In the genomic region with DNA sequence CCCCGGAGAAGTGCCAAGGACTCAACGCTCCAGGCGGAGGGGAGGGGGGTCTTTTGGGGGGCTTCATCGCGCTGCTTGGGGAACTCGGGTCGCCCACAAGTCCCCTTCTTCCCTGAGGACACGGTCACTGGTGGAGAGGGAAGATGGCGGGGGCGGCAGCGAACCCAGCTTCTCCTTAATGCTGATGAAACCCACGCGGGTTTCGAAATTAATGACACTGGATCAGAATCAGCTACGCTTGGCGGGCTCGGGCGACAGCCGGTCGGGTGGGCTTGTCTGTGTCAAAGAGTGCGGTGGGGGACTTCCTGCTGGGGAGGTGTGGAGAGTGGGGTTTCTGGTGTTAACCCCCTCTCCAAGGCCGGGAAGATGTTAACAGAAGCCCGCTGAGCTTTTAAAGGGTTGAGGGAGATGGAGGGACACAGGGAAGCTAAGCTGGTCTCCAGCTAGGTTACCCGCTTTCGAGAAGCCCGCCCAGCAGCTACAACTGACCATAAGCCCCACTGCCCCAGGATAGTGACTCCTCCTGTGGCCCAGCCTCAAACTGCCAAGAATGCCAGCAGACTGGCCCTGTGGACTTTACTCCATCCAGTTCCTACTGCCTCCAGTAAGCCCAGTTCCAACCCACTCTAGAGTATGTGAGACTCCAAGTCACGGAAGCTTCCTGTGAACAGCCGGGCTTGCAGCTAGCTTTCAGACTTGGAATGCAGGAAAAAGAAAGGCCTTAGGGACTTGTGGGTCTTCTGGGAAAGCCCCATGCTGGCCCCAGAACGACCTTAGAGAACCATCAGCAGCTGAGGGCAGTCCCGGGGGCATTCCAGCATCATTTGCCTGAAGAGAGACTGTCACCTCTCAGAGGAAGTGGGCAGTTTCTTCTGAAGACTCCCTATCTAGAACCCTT, we compare ENCODE assay signal across 8 mouse cellular contexts.
DNase-seq lines count a peak whose midpoint lies in the region; ATAC-seq lines count a peak whose summit lies in the region.

No protein-coding gene starts in this region.

- WGBS in heart, embryonic 12.5 days = 15% methylated on average over 30 of the region's 30 CpGs
- WGBS in midbrain, embryonic 13.5 days = 21% methylated on average over 27 of the region's 30 CpGs

- peaks cover 21% of the 10 kb centered on the region for H3K4me1 ChIP-seq in heart, embryonic 12.5 days (replicated peaks)
- H3K4me1 ChIP-seq in midbrain, embryonic 13.5 days (replicated peaks) = peaks cover 15% of the 10 kb centered on the region

- no peaks in the 10 kb centered on the region for H3K36me3 ChIP-seq in heart, embryonic 12.5 days
- H3K36me3 ChIP-seq in midbrain, embryonic 13.5 days = no peaks in the 10 kb centered on the region

- peak; percentile 6; the same call in 1 of the 2 replicates for ATAC-seq in common myeloid progenitor, adult 5-6 weeks (replicated peaks; ENCODE audit: low read depth, poor library complexity, severe bottlenecking)
- ATAC-seq in heart, embryonic 12.5 days (ENCODE audit: insufficient number of reproducible peaks, low FRiP score) = no peak
- peak; percentile 21; the same call in 1 of the 2 replicates for ATAC-seq in midbrain, embryonic 13.5 days

- peak overlapping the region; percentile 79 for H3K9ac ChIP-seq in heart, embryonic 12.5 days
- H3K9ac ChIP-seq in midbrain, embryonic 13.5 days (replicated peaks) = peak overlapping the region; percentile 70

- H3K9me3 ChIP-seq in heart, embryonic 12.5 days (replicated peaks) = no peaks in the 10 kb centered on the region
- no peaks in the 10 kb centered on the region for H3K9me3 ChIP-seq in midbrain, embryonic 13.5 days

- peaks cover 25% of the 10 kb centered on the region for H3K27me3 ChIP-seq in heart, embryonic 12.5 days (replicated peaks)
- H3K27me3 ChIP-seq in midbrain, embryonic 13.5 days = peaks cover 20% of the 10 kb centered on the region; the same call in 1 of the 2 replicates

- peak overlapping the region; percentile 48 for H3K4me3 ChIP-seq in heart, embryonic 12.5 days
- peak overlapping the region; percentile 37 for H3K4me3 ChIP-seq in midbrain, embryonic 13.5 days (replicated peaks)

- DNase-seq in layer of hippocampus, adult 11-12 months (ENCODE audit: low spot score) = peak; percentile 11
- DNase-seq in layer of hippocampus, adult 8-10 months (ENCODE audit: low spot score in 2 of 2) = no peak
- DNase-seq in kidney, postnatal 14 days = peak; percentile 43
- DNase-seq in thymus, postnatal 14 days = peak; percentile 23
- DNase-seq in adrenal gland, adult 2 months = no peak

- H3K27ac ChIP-seq in heart, embryonic 12.5 days (ENCODE audit: poor library complexity, severe bottlenecking) = peak overlapping the region; percentile 78
- H3K27ac ChIP-seq in midbrain, embryonic 13.5 days = peak overlapping the region; percentile 87

- peak overlapping the region; percentile 73 for H3K4me2 ChIP-seq in heart, embryonic 12.5 days
- H3K4me2 ChIP-seq in midbrain, embryonic 13.5 days (replicated peaks) = peak overlapping the region; percentile 61

Comparison
In these comparisons a context has a peak if more than half of its experiments do, and no peak if none do; other contexts are left out.
1. DNase-seq: peak in layer of hippocampus, adult 11-12 months (single experiment), kidney, postnatal 14 days (single experiment) and thymus, postnatal 14 days (single experiment); none in layer of hippocampus, adult 8-10 months (0 of 2) and adrenal gland, adult 2 months (single experiment).